Mouse (Mus musculus): ENCODE measurements around the gene Kcnc1. TPM values are rescaled to one million over a fixed set of nuclear protein-coding genes. Genes with fewer than 3 reads are reported as not detected.
A peak's percentile ranks its signal among the peaks of the same experiment; 100 is the strongest.

Kcnc1 gene
- polyA plus RNA-seq, 1 experiment from 2014 or later, result 0.69 TPM

DNA sequence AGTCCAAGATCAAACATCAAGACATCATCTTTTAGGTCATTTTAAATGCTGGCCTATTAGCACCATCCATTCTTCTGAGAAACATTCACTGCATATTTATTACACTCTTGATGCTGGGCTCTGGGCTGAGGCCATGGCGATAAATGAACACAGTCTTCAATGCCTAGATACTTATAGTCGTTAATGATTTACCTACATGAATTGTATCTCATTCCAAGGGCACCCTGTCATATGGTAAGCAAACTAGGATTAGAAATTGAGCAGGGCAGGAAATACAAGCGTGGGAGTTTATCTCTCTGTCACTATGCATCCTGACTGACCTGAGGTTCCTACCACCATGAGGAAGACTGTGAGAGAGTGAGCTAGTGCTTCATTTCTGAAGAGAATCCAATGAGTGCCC is 73.2 kb downstream of the Kcnc1 start:
- WGBS, result 90% methylated on average over 3 of the region's 3 CpGs
- Histone ChIP-seq H3K4me3 (no peak overlapping the region), H3K4me1 (peaks cover 6% of the 10 kb centered on the region; the same call in 1 of the 2 replicates), H3K27me3 (replicated peaks; ENCODE audit: low read depth, poor library complexity, severe bottlenecking) (no peaks in the 10 kb centered on the region), H3K9me3 (no peaks in the 10 kb centered on the region), H3K36me3 (replicated peaks) (no peaks in the 10 kb centered on the region), H3K27ac (replicated peaks) (no peak overlapping the region)
- DNase-seq (ENCODE audit: low spot score), result no peak

DNA sequence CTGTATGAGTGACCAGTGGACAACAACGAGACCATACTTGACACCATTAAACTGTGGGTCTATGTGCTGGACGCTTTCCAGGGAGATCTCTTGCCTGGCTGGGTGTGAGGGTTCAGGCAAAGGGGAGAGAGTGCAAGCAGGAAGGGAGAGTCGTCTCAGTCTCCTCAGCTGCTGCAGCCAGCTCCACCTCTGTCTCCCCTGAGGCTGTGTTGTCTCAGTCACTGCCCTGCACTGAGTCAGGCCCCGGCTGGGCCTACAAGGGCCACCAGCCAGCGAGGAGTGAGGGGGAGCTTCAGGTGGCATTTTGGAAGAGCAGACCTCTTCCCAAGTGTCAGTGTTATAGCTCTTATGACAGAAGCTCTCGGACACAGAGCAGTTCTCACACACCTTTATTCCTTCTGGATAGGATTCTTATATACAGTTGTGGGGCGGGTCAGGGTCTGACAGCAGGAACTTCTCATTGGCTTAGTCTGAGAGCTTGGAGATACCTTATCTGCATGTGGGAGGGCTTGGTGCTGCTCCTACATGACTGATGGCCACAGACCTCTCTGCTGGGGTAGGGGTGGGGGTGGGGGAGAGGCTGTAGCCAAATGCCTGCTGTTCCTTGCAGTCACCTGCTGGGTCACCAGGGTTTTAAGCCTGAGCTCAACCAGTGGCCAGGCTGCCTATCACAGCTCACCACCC is 74.9 kb downstream of the Kcnc1 start:
- H3K4me1 ChIP-seq, result peaks cover 6% of the 10 kb centered on the region; the same call in 1 of the 2 replicates
- H3K27me3 ChIP-seq (replicated peaks; ENCODE audit: low read depth, poor library complexity, severe bottlenecking), result no peaks in the 10 kb centered on the region
- no peak for DNase-seq (ENCODE audit: low spot score)
- no peaks in the 10 kb centered on the region for H3K9me3 ChIP-seq
- no peaks in the 10 kb centered on the region for H3K36me3 ChIP-seq (replicated peaks)
- WGBS, result 62% methylated on average over 7 of the region's 7 CpGs
- no peak overlapping the region for H3K27ac ChIP-seq (replicated peaks)
- H3K4me3 ChIP-seq, result no peak overlapping the region

- H3K4me1 ChIP-seq, result peaks cover 6% of the 10 kb centered on the region; the same call in 1 of the 2 replicates
- no peaks in the 10 kb centered on the region for H3K9me3 ChIP-seq
- H3K27me3 ChIP-seq (replicated peaks; ENCODE audit: low read depth, poor library complexity, severe bottlenecking), result no peaks in the 10 kb centered on the region
- no peaks in the 10 kb centered on the region for H3K36me3 ChIP-seq (replicated peaks)
- DNase-seq (ENCODE audit: low spot score), result no peak
- H3K27ac ChIP-seq (replicated peaks), result no peak overlapping the region; the same call in 1 of the 2 replicates
- 31% methylated on average over 9 of the region's 9 CpGs for WGBS
- H3K4me3 ChIP-seq, result no peak overlapping the region
Measured at GRCm38 (mm10) chr7:46473141-46473540, 76.8 kb downstream of the Kcnc1 start.

GRCm38 (mm10) chr7:46475464-46475863 is 79.2 kb downstream of the Kcnc1 start:
- no peaks in the 10 kb centered on the region for H3K27me3 ChIP-seq (replicated peaks; ENCODE audit: low read depth, poor library complexity, severe bottlenecking)
- H3K4me1 ChIP-seq, result peaks cover 6% of the 10 kb centered on the region; the same call in 1 of the 2 replicates
- DNase-seq (ENCODE audit: low spot score), result no peak
- H3K4me3 ChIP-seq, result no peak overlapping the region
- no peak overlapping the region for H3K27ac ChIP-seq (replicated peaks)
- no peaks in the 10 kb centered on the region for H3K36me3 ChIP-seq (replicated peaks)
- WGBS, result 89% methylated on average over 5 of the region's 5 CpGs
- H3K9me3 ChIP-seq, result no peaks in the 10 kb centered on the region

DNA sequence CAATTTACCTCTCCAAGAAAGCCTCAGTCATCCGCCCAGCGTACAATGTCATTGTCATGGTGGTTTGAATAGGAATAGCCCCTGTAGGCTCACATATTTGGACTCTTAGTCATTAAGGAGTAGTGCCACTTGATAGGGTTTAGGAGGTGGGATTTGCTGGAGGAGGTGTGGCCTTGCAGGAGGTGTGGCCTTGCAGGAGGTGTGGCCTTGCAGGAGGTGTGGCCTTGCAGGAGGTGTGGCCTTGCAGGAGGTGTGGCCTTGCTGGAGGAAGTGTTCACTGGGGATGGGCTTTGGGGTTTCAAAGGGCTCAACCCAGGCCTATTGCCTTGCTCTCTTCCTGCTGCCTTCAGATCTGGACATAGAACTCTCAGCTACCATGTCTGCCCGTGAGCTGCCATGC is 81.2 kb downstream of the Kcnc1 start:
- no peak overlapping the region for H3K4me3 ChIP-seq
- H3K4me1 ChIP-seq, result peaks cover 15% of the 10 kb centered on the region
- no peaks in the 10 kb centered on the region for H3K36me3 ChIP-seq (replicated peaks)
- H3K9me3 ChIP-seq, result no peaks in the 10 kb centered on the region
- WGBS, result 87% methylated on average over 3 of the region's 3 CpGs
- H3K27ac ChIP-seq (replicated peaks), result no peak overlapping the region
- DNase-seq (ENCODE audit: low spot score), result no peak
- no peaks in the 10 kb centered on the region for H3K27me3 ChIP-seq (replicated peaks; ENCODE audit: low read depth, poor library complexity, severe bottlenecking)

DNA sequence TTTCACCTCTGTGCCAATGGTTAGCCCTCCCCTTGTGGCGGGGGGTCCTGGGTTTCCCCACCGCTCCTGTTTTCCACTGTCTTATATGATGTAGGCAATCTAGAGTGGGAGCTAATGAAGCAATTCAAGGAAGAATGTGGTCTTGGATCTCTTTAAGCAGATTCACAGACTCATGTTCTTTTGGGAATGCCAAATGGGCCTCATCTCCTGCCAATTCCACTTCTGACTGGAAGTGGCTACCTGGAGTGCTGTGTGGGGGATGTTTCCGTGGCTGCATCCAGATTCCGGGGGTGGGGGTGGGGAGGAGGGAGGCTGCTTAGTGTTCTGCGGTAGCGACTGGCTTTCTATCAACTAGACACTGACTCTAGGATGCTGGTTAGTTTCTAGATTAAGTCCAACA is 83.5 kb downstream of the Kcnc1 start:
- Histone ChIP-seq H3K36me3 (replicated peaks) (no peaks in the 10 kb centered on the region), H3K4me1 (peaks cover 17% of the 10 kb centered on the region), H3K9me3 (no peaks in the 10 kb centered on the region), H3K4me3 (no peak overlapping the region), H3K27me3 (replicated peaks; ENCODE audit: low read depth, poor library complexity, severe bottlenecking) (no peaks in the 10 kb centered on the region), H3K27ac (replicated peaks) (no peak overlapping the region)
- no peak for DNase-seq (ENCODE audit: low spot score)
- WGBS, result 72% methylated on average over 6 of the region's 6 CpGs

DNA sequence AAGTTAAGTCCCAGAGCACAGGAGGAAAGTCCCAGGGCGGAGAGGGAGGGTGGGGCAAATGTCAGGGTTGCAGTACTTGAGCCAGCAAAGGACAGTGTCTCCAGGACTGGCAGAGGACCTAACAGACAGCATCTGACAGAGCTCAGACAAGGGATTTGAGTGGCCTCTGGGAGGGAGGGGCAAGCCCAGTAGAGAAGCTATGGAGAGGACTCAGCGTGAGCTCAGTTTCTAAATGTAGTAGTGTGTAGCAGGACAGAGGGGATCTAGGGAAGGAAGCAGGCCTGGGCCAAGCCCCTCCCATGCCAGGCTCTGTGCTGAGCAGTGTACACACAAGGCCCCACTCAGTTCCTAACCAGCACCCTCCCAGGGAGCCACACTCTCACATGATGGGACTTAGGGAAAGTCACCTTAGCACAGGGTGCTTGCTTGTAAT is 85.8 kb downstream of the Kcnc1 start:
- Histone ChIP-seq H3K9me3 (no peaks in the 10 kb centered on the region), H3K27ac (replicated peaks) (0 out of 2 replicates have a peak overlapping the region, but pooled peaks have one; percentile 2), H3K27me3 (replicated peaks; ENCODE audit: low read depth, poor library complexity, severe bottlenecking) (no peaks in the 10 kb centered on the region), H3K4me3 (no peak overlapping the region), H3K4me1 (peaks cover 17% of the 10 kb centered on the region), H3K36me3 (replicated peaks) (no peaks in the 10 kb centered on the region)
- DNase-seq (ENCODE audit: low spot score), result no peak
- WGBS, result 62% methylated on average over 2 of the region's 2 CpGs

DNA sequence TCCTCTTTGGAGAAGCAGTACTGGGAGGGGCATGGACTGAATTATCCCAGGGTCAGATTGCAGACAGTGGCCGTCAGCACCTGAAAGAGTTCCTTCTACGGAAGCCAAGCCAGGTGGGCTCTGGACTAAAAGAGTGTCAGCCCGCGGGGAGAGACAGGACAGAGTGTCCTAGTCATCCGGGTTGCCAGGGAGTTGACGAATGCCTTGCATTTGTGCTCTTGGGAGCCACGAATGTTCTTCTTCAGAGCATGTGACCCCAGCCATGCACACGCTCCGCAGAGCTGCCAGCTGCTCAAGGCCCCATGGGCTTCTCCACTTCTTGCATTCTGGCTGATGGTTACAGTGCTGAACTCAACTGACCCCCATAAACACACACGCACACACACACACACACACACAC is 86.8 kb downstream of the Kcnc1 start:
- H3K27ac ChIP-seq (replicated peaks), result 0 out of 2 replicates have a peak overlapping the region, but pooled peaks have one; percentile 19

DNA sequence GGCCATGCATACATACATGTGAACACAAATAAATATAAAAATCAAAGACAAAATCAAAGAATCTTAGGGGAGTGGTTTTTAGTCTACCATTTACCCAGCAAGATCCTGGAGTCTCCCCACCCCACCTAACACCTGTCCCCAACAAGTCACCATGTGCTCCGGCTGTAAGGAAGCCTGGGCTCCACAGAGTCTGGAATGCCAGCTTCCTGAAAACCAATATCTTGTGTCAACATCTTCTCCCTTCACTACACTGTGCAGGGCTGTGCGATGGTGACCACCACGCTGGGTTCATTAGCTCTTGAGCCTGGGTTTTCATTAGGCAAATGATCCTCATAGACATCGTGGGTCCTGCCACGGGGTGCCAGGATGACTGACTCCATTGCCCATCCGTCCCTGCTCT is 87.9 kb downstream of the Kcnc1 start:
- Histone ChIP-seq H3K36me3 (replicated peaks) (no peaks in the 10 kb centered on the region), H3K9me3 (no peaks in the 10 kb centered on the region), H3K4me3 (no peak overlapping the region), H3K27me3 (replicated peaks; ENCODE audit: low read depth, poor library complexity, severe bottlenecking) (no peaks in the 10 kb centered on the region), H3K27ac (replicated peaks) (no peak overlapping the region), H3K4me1 (peaks cover 17% of the 10 kb centered on the region)
- DNase-seq (ENCODE audit: low spot score), result no peak
- WGBS, result 78% methylated on average over 6 of the region's 6 CpGs

More for the DNA sequence above, 86.8 kb downstream of the Kcnc1 start:
- Histone ChIP-seq H3K4me1 (peaks cover 17% of the 10 kb centered on the region), H3K36me3 (replicated peaks) (no peaks in the 10 kb centered on the region), H3K27me3 (replicated peaks; ENCODE audit: low read depth, poor library complexity, severe bottlenecking) (no peaks in the 10 kb centered on the region), H3K4me3 (no peak overlapping the region), H3K9me3 (no peaks in the 10 kb centered on the region)
- WGBS, result 83% methylated on average over 10 of the region's 10 CpGs
- DNase-seq (ENCODE audit: low spot score), result no peak

DNA sequence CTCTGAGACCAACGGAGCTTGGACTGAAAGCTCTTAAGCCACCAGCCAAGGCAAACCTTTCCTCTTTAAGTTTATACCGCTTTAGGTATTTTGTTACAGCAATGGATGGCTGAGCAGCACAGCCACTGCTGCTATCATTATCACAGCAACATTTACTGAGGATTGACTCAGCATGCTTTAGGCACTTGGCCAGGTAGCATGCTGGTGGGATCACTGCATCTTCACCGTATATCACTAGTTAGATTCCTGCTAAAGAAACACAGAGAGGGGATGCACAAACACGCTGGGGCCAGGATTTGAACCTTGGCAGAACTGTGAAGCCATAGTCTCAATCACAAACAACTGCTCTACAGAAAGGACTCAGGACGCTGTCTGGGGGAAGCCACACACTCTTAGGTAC is 90.5 kb downstream of the Kcnc1 start:
- no peak for DNase-seq (ENCODE audit: low spot score)
- no peaks in the 10 kb centered on the region for H3K27me3 ChIP-seq (replicated peaks; ENCODE audit: low read depth, poor library complexity, severe bottlenecking)
- WGBS, result 89% methylated on average over 5 of the region's 5 CpGs

GRCm38 (mm10) chr7:46487354-46487753 is 91.1 kb downstream of the Kcnc1 start:
- no peaks in the 10 kb centered on the region for H3K9me3 ChIP-seq
- 53% methylated on average over 4 of the region's 4 CpGs for WGBS
- H3K27ac ChIP-seq (replicated peaks), result no peak overlapping the region
- no peaks in the 10 kb centered on the region for H3K36me3 ChIP-seq (replicated peaks)
- H3K27me3 ChIP-seq (replicated peaks; ENCODE audit: low read depth, poor library complexity, severe bottlenecking), result no peaks in the 10 kb centered on the region
- no peak overlapping the region for H3K4me3 ChIP-seq
- peaks cover 10% of the 10 kb centered on the region for H3K4me1 ChIP-seq
- no peak for DNase-seq (ENCODE audit: low spot score)

More for the DNA sequence above, 90.5 kb downstream of the Kcnc1 start:
- Histone ChIP-seq H3K27ac (replicated peaks) (no peak overlapping the region), H3K4me3 (no peak overlapping the region), H3K36me3 (replicated peaks) (no peaks in the 10 kb centered on the region), H3K4me1 (peaks cover 16% of the 10 kb centered on the region), H3K9me3 (no peaks in the 10 kb centered on the region)
